Mouse (Mus musculus) myocyte (in vitro differentiated cells): ENCODE measurements at regions not wholly inside any gene's neighbourhood (a gene's known extent, or its start where the extent isn't known, plus 50 kb on each side); places are given as distances from the start of the nearest gene placed in this dataset.

Source experiments
- H3K27me3 ChIP-seq: one replicate; pipeline ENCODE4 v1.6.1; 2011; ENCODE audit not compliant: control insufficient read depth, insufficient read depth, insufficient read length
- H3K36me3 ChIP-seq: one replicate; pipeline ENCODE4 v1.6.1; 2011; ENCODE audit not compliant: control insufficient read depth, insufficient read depth
- H3K4me2 ChIP-seq: one replicate; pipeline ENCODE4 v1.6.1; 2011; ENCODE audit warnings: low read depth, control low read depth
- H3K4me3 ChIP-seq: one replicate; pipeline ENCODE4 v1.5.1; 2011; ENCODE audit warnings: mild to moderate bottlenecking, control low read depth, moderate library complexity
- H3K79me2 ChIP-seq: one replicate; pipeline ENCODE4 v1.6.1; 2011; ENCODE audit not compliant: control insufficient read depth, insufficient read depth
- H3ac ChIP-seq: one replicate; pipeline ENCODE4 v1.6.1; 2011; ENCODE audit not compliant: control insufficient read depth, insufficient read length
- CEBPB ChIP-seq: IDR thresholded peaks from 2 replicates; pipeline ENCODE4 v1.6.1; 2011; ENCODE audit warnings: mild to moderate bottlenecking, moderate library complexity; ENCODE audit not compliant: poor library complexity, insufficient read depth, severe bottlenecking
- E2F4 ChIP-seq: IDR thresholded peaks from one replicate; pipeline ENCODE4 v1.6.1; 2011; ENCODE audit warnings: mild to moderate bottlenecking, control low read depth, moderate library complexity; ENCODE audit not compliant: insufficient read depth
- MAX ChIP-seq: IDR thresholded peaks from one replicate; pipeline ENCODE4 v1.6.1; 2011; ENCODE audit warnings: low read depth, mild to moderate bottlenecking, control low read depth
- MYOD1 ChIP-seq, 3 experiments: IDR thresholded peaks; one replicate each; pipeline ENCODE4 v1.6.1; 2011; ENCODE audit warnings: control low read depth in 2 of 3, low read depth in 2 of 3, mild to moderate bottlenecking in 2 of 3, moderate library complexity in 1 of 3; ENCODE audit not compliant: insufficient read length in 2 of 3, control insufficient read depth in 1 of 3
- MYOG ChIP-seq, 3 experiments: IDR thresholded peaks; one replicate each; pipeline ENCODE4 v1.6.1; 2011; ENCODE audit warnings: control low read depth in 2 of 3, low read depth in 2 of 3, mild to moderate bottlenecking in 2 of 3; ENCODE audit not compliant: insufficient read length in 2 of 3, control insufficient read depth in 1 of 3, insufficient read depth in 1 of 3
- POLR2A ChIP-seq: IDR thresholded peaks from one replicate; pipeline ENCODE4 v1.6.1; 2011; ENCODE audit warnings: low read depth, mild to moderate bottlenecking, control low read depth, moderate library complexity; ENCODE audit not compliant: insufficient read length
- POLR2AphosphoS2 ChIP-seq: IDR thresholded peaks from one replicate; pipeline ENCODE4 v1.6.1; 2011; ENCODE audit warnings: low read depth, control low read depth; ENCODE audit not compliant: insufficient read length
- REST ChIP-seq: IDR thresholded peaks from one replicate; pipeline ENCODE4 v1.6.1; 2011; ENCODE audit warnings: mild to moderate bottlenecking, control low read depth, moderate library complexity; ENCODE audit not compliant: insufficient read depth, insufficient read length
- SRF ChIP-seq: IDR thresholded peaks from one replicate; pipeline ENCODE4 v1.6.1; 2011; ENCODE audit warnings: low read depth; ENCODE audit not compliant: control insufficient read depth, insufficient read length
- TCF12 ChIP-seq: IDR thresholded peaks from one replicate; pipeline ENCODE4 v1.6.1; 2011; ENCODE audit warnings: mild to moderate bottlenecking, control low read depth; ENCODE audit not compliant: poor library complexity, insufficient read depth, severe bottlenecking
- TCF3 ChIP-seq: IDR thresholded peaks from one replicate; pipeline ENCODE4 v1.6.1; 2011; ENCODE audit warnings: low read depth, control low read depth; ENCODE audit not compliant: insufficient read length
- USF1 ChIP-seq: IDR thresholded peaks from one replicate; pipeline ENCODE4 v1.6.1; 2011; ENCODE audit warnings: low read depth, mild to moderate bottlenecking, control low read depth, moderate library complexity

- Histone ChIP-seq H3K27me3 (peaks cover 9% of the 10 kb centered on the region), H3ac (no peak overlapping the region), H3K4me2 (no peak overlapping the region), H3K36me3 (no peaks in the 10 kb centered on the region), H3K79me2 (no peaks in the 10 kb centered on the region), H3K4me3 (no peak overlapping the region)
- TF ChIP-seq E2F4 (no peak), REST (no peak), TCF3 (no peak), POLR2AphosphoS2 (no peak), MYOD1 (IDR thresholded peaks at IDR 0.05; ENCODE audit: control insufficient read depth in 1 of 3, insufficient read length in 2 of 3, low read depth in 2 of 3) (no peak), POLR2A (no peak), MYOG (IDR thresholded peaks at IDR 0.05; ENCODE audit: control insufficient read depth in 1 of 3, insufficient read depth in 1 of 3, insufficient read length in 2 of 3, low read depth in 2 of 3) (no peak), TCF12 (no peak), CEBPB (no peak), MAX (no peak), USF1 (no peak), SRF (no peak)
These were observed 195.6 kb downstream of the Spata18 start for GRCm38 (mm10) chr5:73846783-73847151.

GRCm38 (mm10) chr5:73851501-73851900, 200.3 kb downstream of the Spata18 start:
- H3K27me3 ChIP-seq, result peaks cover 14% of the 10 kb centered on the region
- no peak overlapping the region for H3K4me3 ChIP-seq
- no peaks in the 10 kb centered on the region for H3K36me3 ChIP-seq
- no peaks in the 10 kb centered on the region for H3K79me2 ChIP-seq
- no peak overlapping the region for H3K4me2 ChIP-seq
- H3ac ChIP-seq, result no peak overlapping the region
- TF ChIP-seq MAX (no peak), E2F4 (no peak), USF1 (no peak), REST (no peak), CEBPB (no peak), POLR2A (no peak), TCF3 (no peak), POLR2AphosphoS2 (no peak)

GRCm38 (mm10) chr5:73854025-73854773, 203.0 kb downstream of the Spata18 start:
- no peak overlapping the region for H3K4me2 ChIP-seq
- no peaks in the 10 kb centered on the region for H3K79me2 ChIP-seq
- peaks cover 4% of the 10 kb centered on the region for H3K27me3 ChIP-seq
- no peak overlapping the region for H3K4me3 ChIP-seq
- no peaks in the 10 kb centered on the region for H3K36me3 ChIP-seq
- H3ac ChIP-seq, result no peak overlapping the region
- TF ChIP-seq POLR2AphosphoS2 (no peak), MYOD1 (IDR thresholded peaks at IDR 0.05; ENCODE audit: control insufficient read depth in 1 of 3, insufficient read length in 2 of 3, low read depth in 2 of 3) (no peak), USF1 (no peak), MYOG (IDR thresholded peaks at IDR 0.05; ENCODE audit: control insufficient read depth in 1 of 3, insufficient read depth in 1 of 3, insufficient read length in 2 of 3, low read depth in 2 of 3) (no peak), CEBPB (no peak)

GRCm38 (mm10) chr5:73854774-73855371, 203.7 kb downstream of the Spata18 start:
- Histone ChIP-seq H3K4me3 (no peak overlapping the region), H3K4me2 (no peak overlapping the region), H3K79me2 (no peaks in the 10 kb centered on the region), H3ac (no peak overlapping the region), H3K27me3 (peaks cover 4% of the 10 kb centered on the region), H3K36me3 (no peaks in the 10 kb centered on the region)
- no peak for TF ChIP-seq MYOD1 (IDR thresholded peaks at IDR 0.05; ENCODE audit: control insufficient read depth in 1 of 3, insufficient read length in 2 of 3, low read depth in 2 of 3)
- no peak for TF ChIP-seq CEBPB
- TF ChIP-seq TCF12, result no peak
- no peak for TF ChIP-seq TCF3
- no peak for TF ChIP-seq USF1
- TF ChIP-seq POLR2A, result no peak
- no peak for TF ChIP-seq REST
- no peak for TF ChIP-seq E2F4
- no peak for TF ChIP-seq MYOG (IDR thresholded peaks at IDR 0.05; ENCODE audit: control insufficient read depth in 1 of 3, insufficient read depth in 1 of 3, insufficient read length in 2 of 3, low read depth in 2 of 3)
- no peak for TF ChIP-seq SRF
- no peak for TF ChIP-seq POLR2AphosphoS2
- no peak for TF ChIP-seq MAX

GRCm38 (mm10) chr5:73859320-73859719, 208.1 kb downstream of the Spata18 start:
- no peak overlapping the region for H3K4me2 ChIP-seq
- no peak for TF ChIP-seq TCF12
- TF ChIP-seq CEBPB, result no peak
- TF ChIP-seq MAX, result no peak
- no peak for TF ChIP-seq MYOG (IDR thresholded peaks at IDR 0.05; ENCODE audit: control insufficient read depth in 1 of 3, insufficient read depth in 1 of 3, insufficient read length in 2 of 3, low read depth in 2 of 3)
- TF ChIP-seq POLR2AphosphoS2, result no peak
- no peak for TF ChIP-seq POLR2A
- TF ChIP-seq REST, result no peak
- no peak for TF ChIP-seq SRF
- H3K79me2 ChIP-seq, result no peaks in the 10 kb centered on the region
- no peak overlapping the region for H3ac ChIP-seq
- H3K36me3 ChIP-seq, result no peaks in the 10 kb centered on the region
- no peak overlapping the region for H3K4me3 ChIP-seq
- peaks cover 4% of the 10 kb centered on the region for H3K27me3 ChIP-seq
